Mouse (Mus musculus) MEL (cell line): Measurements from ENCODE around the gene D8Ertd738e. TPM values are rescaled to one million over a fixed set of nuclear protein-coding genes. Genes with fewer than 3 reads are reported as not detected.
A peak's percentile ranks its signal among the peaks of the same experiment; 100 is the strongest.
"Not testable (repeated sequence)": the region's sequence is repeated elsewhere in the genome, so short reads cannot be mapped to it uniquely, and the experiment has no call there.

Experiments used
- DNase-seq: peaks from one replicate; pipeline ENCODE4 v3.0.0; 2011; ENCODE audit warnings: low read depth, low spot score
- H3K27ac ChIP-seq: 2 replicates; pipeline ENCODE4 v1.5.1; 2012; ENCODE audit warnings: low read depth, mild to moderate bottlenecking, control low read depth, low read length, moderate library complexity; ENCODE audit not compliant: control insufficient read depth
- H3K27me3 ChIP-seq, 2 experiments: fragments of 150-350 bp in 1 of 2; sonication (generic) in 1 of 2; 2 replicates each; pipeline ENCODE4 v1.6.1; 2012; ENCODE audit warnings: low read length in 2 of 2, mild to moderate bottlenecking in 2 of 2, improper control_type of control experiment in 1 of 2, moderate library complexity in 1 of 2; ENCODE audit not compliant: insufficient read depth in 2 of 2, control insufficient read depth in 1 of 2
- H3K36me3 ChIP-seq, 2 experiments: 2 replicates each; pipeline ENCODE4 v1.6.1; 2012 to 2014; ENCODE audit warnings: low read length in 2 of 2, improper control_type of control experiment in 1 of 2, inconsistent platforms in 1 of 2, mild to moderate bottlenecking in 1 of 2; ENCODE audit not compliant: insufficient read depth in 2 of 2, control insufficient read depth in 1 of 2
- H3K4me1 ChIP-seq, 2 experiments: fragments of 150-350 bp in 1 of 2; sonication (generic) in 1 of 2; 2 replicates each; pipeline ENCODE4 v1.6.1; 2012; ENCODE audit warnings: low read length in 2 of 2, improper control_type of control experiment in 1 of 2, mild to moderate bottlenecking in 1 of 2; ENCODE audit not compliant: insufficient read depth in 2 of 2, control insufficient read depth in 1 of 2
- H3K4me3 ChIP-seq, 2 experiments: fragments of 150-350 bp in 1 of 2; sonication (generic) in 1 of 2; 2 replicates each; pipeline ENCODE4 v1.5.1; 2012; ENCODE audit warnings: low read depth in 2 of 2, low read length in 2 of 2, mild to moderate bottlenecking in 2 of 2, moderate library complexity in 2 of 2, control low read depth in 1 of 2, improper control_type of control experiment in 1 of 2; ENCODE audit not compliant: control insufficient read depth in 1 of 2, insufficient read depth in 1 of 2
- H3K79me2 ChIP-seq: 2 replicates; pipeline ENCODE4 v1.6.1; 2012; ENCODE audit warnings: mild to moderate bottlenecking, low read length, moderate library complexity; ENCODE audit not compliant: control insufficient read depth, poor library complexity, insufficient read depth
- H3K9ac ChIP-seq: 2 replicates; pipeline ENCODE4 v1.6.1; 2012; ENCODE audit warnings: low read depth, mild to moderate bottlenecking, control low read depth, low read length, moderate library complexity; ENCODE audit not compliant: control insufficient read depth, poor library complexity, severe bottlenecking
- H3K9me3 ChIP-seq: fragments of 150-350 bp; sonication (generic); replicated peaks from 2 replicates; pipeline ENCODE4 v1.6.1; 2012; ENCODE audit warnings: mild to moderate bottlenecking, low read length, improper control_type of control experiment, moderate library complexity; ENCODE audit not compliant: insufficient read depth
- CTCF ChIP-seq, 3 experiments: IDR thresholded peaks in 2 of 3; conservative IDR thresholded peaks in 1 of 3; 2 replicates each; pipeline ENCODE4 v1.5.1; 2011 to 2012; ENCODE audit warnings: low read length in 3 of 3, low read depth in 2 of 3, mild to moderate bottlenecking in 2 of 3, improper control_type of control experiment in 1 of 3, inconsistent platforms in 1 of 3, mixed read lengths in 1 of 3, moderate library complexity in 1 of 3; ENCODE audit not compliant: control insufficient read depth in 1 of 3, insufficient read depth in 1 of 3, poor library complexity in 1 of 3, severe bottlenecking in 1 of 3
- EP300 ChIP-seq, 2 experiments: IDR thresholded peaks; 2 replicates each; pipeline ENCODE4 v1.6.1; 2011; ENCODE audit warnings: improper control_type of control experiment in 2 of 2, low read length in 2 of 2, low read depth in 1 of 2, mild to moderate bottlenecking in 1 of 2
- MYB ChIP-seq: IDR thresholded peaks from 2 replicates; pipeline ENCODE4 v1.6.1; 2011; ENCODE audit warnings: mild to moderate bottlenecking, low read depth, low read length, improper control_type of control experiment
- NELFE ChIP-seq: IDR thresholded peaks from 2 replicates; pipeline ENCODE4 v1.6.1; 2011; ENCODE audit warnings: low read depth, low read length, improper control_type of control experiment
- NRF1 ChIP-seq: IDR thresholded peaks from 2 replicates; pipeline ENCODE4 v1.6.1; 2014; ENCODE audit warnings: low read depth, mild to moderate bottlenecking, inconsistent platforms, low read length, improper control_type of control experiment, moderate library complexity; ENCODE audit not compliant: poor library complexity, insufficient read depth, severe bottlenecking
- POLR2AphosphoS2 ChIP-seq: IDR thresholded peaks from 2 replicates; pipeline ENCODE4 v1.6.1; 2011; ENCODE audit warnings: low read length, improper control_type of control experiment
- RAD21 ChIP-seq: IDR thresholded peaks from 2 replicates; pipeline ENCODE4 v1.6.1; 2011; ENCODE audit warnings: mild to moderate bottlenecking, low read depth, low read length, improper control_type of control experiment
- RCOR1 ChIP-seq: IDR thresholded peaks from 2 replicates; pipeline ENCODE4 v1.6.1; 2012; ENCODE audit warnings: low read depth, mild to moderate bottlenecking, inconsistent platforms, low read length, improper control_type of control experiment
- SMC3 ChIP-seq: IDR thresholded peaks from 2 replicates; pipeline ENCODE4 v1.6.1; 2011; ENCODE audit warnings: low read depth, low read length, improper control_type of control experiment
- TBP ChIP-seq: IDR thresholded peaks from 2 replicates; pipeline ENCODE4 v1.8.0; 2011; ENCODE audit warnings: low read depth, low read length, improper control_type of control experiment
- UBTF ChIP-seq: IDR thresholded peaks from 2 replicates; pipeline ENCODE4 v1.6.1; 2012; ENCODE audit warnings: low read depth, mild to moderate bottlenecking, inconsistent platforms, low read length, improper control_type of control experiment, moderate library complexity, borderline replicate concordance; ENCODE audit not compliant: insufficient read depth
- USF2 ChIP-seq, 2 experiments: IDR thresholded peaks; 2 replicates each; pipeline ENCODE4 v1.6.1; 2011 to 2012; ENCODE audit warnings: improper control_type of control experiment in 2 of 2, low read length in 2 of 2, borderline replicate concordance in 1 of 2, inconsistent platforms in 1 of 2, low read depth in 1 of 2, mild to moderate bottlenecking in 1 of 2; ENCODE audit not compliant: insufficient read depth in 1 of 2
- ZC3H11A ChIP-seq: IDR thresholded peaks from 2 replicates; pipeline ENCODE4 v1.6.1; 2012; ENCODE audit warnings: low read depth, mild to moderate bottlenecking, inconsistent platforms, low read length, improper control_type of control experiment
- ZKSCAN1 ChIP-seq: IDR thresholded peaks from 2 replicates; pipeline ENCODE4 v1.6.1; 2012; ENCODE audit warnings: low read depth, mild to moderate bottlenecking, inconsistent platforms, low read length, improper control_type of control experiment, moderate library complexity
- ZNF384 ChIP-seq: IDR thresholded peaks from 2 replicates; pipeline ENCODE4 v1.6.1; 2012; ENCODE audit warnings: low read depth, mild to moderate bottlenecking, inconsistent platforms, low read length, improper control_type of control experiment
- polyA plus RNA-seq, 2 experiments: library from polyadenylated mRNA; stranded (reverse) in 1 of 2; unstranded in 1 of 2; fragments of >175 nt in 1 of 2; fragments of >200 nt in 1 of 2; gene quantifications; 2 replicates each; pipeline versions ENCODE4 v1.2.1 to v1.2.4; 2012; ENCODE audit warnings: low replicate concordance in 2 of 2, low read depth in 1 of 2; ENCODE audit not compliant: insufficient read length in 2 of 2, insufficient read depth in 1 of 2, missing spikeins in 1 of 2
- total RNA-seq: library from RNA; depleted of rRNA; stranded (reverse); fragments of 300-350 nt; gene quantifications from 2 replicates; pipeline ENCODE4 v1.2.3, GENCODE M21; 2012

Gene D8Ertd738e
- total and polyA plus RNA-seq, 3 experiments: 149 to 164 TPM; not detected in 1

GRCm38 (mm10) chr8:84285665-84286064, 36.1 kb upstream of the D8Ertd738e start:
- not testable (repeated sequence) for H3K4me3 ChIP-seq, H3K79me2 ChIP-seq, H3K27ac ChIP-seq, H3K4me1 ChIP-seq, H3K9me3 ChIP-seq, H3K36me3 ChIP-seq, H3K9ac ChIP-seq, H3K27me3 ChIP-seq
- TF ChIP-seq ZC3H11A: peak; percentile 58
- peak; percentile 63 for TF ChIP-seq SMC3
- peak; percentile 70 for TF ChIP-seq RAD21
- peak; percentile 61; the same call in 1 of the 2 replicates for TF ChIP-seq NRF1
- TF ChIP-seq TBP: peak; percentile 89
- peak; percentile 36 to 59 (median 57) for TF ChIP-seq CTCF (IDR thresholded peaks at IDR 0.05 in 2 of 3, conservative IDR thresholded peaks at IDR 0.05 in 1 of 3; ENCODE audit: control insufficient read depth in 1 of 3, insufficient read depth in 1 of 3, low read depth in 2 of 3, low read length in 3 of 3, poor library complexity in 1 of 3, severe bottlenecking in 1 of 3)
- peak; percentile 78 for DNase-seq

GRCm38 (mm10) chr8:84284608-84285063, 35.1 kb upstream of the D8Ertd738e start:
- H3K9ac ChIP-seq: no peak overlapping the region
- no peaks in the 10 kb centered on the region for H3K79me2 ChIP-seq
- no peak overlapping the region for H3K27ac ChIP-seq
- H3K27me3 ChIP-seq: no peaks in the 10 kb centered on the region
- DNase-seq: no peak
- TF ChIP-seq ZNF384: no peak
- no peak for TF ChIP-seq EP300 (IDR thresholded peaks at IDR 0.05; ENCODE audit: low read depth in 1 of 2, low read length in 2 of 2)
- no peak for TF ChIP-seq UBTF
- no peak for TF ChIP-seq USF2 (IDR thresholded peaks at IDR 0.05; ENCODE audit: borderline replicate concordance in 1 of 2, insufficient read depth in 1 of 2, low read depth in 1 of 2, low read length in 2 of 2)
- no peak for TF ChIP-seq POLR2AphosphoS2
- no peak for TF ChIP-seq NRF1
- TF ChIP-seq RCOR1: no peak
- no peak for TF ChIP-seq MYB
- no peak for TF ChIP-seq CTCF (IDR thresholded peaks at IDR 0.05 in 2 of 3, conservative IDR thresholded peaks at IDR 0.05 in 1 of 3; ENCODE audit: control insufficient read depth in 1 of 3, insufficient read depth in 1 of 3, low read depth in 2 of 3, low read length in 3 of 3, poor library complexity in 1 of 3, severe bottlenecking in 1 of 3)
- no peak for TF ChIP-seq ZKSCAN1
- no peak for TF ChIP-seq NELFE
- no peak for TF ChIP-seq ZC3H11A
- no peak overlapping the region for H3K4me3 ChIP-seq
- no peaks in the 10 kb centered on the region for H3K4me1 ChIP-seq
- no peaks in the 10 kb centered on the region for H3K36me3 ChIP-seq
- H3K9me3 ChIP-seq: no peaks in the 10 kb centered on the region
